Mouse (Mus musculus) neural tube, embryonic 15.5 days (tissue): ENCODE data around the gene Pik3cd. TPM values are rescaled to one million over a fixed set of nuclear protein-coding genes. Genes with fewer than 3 reads are reported as not detected.

Experiments
- ATAC-seq: fragments of 200-750 bp; cut with Nextera tagmentation; 2 replicates; pipeline ENCODE4 v1.8.0; 2017; ENCODE audit warnings: mild to moderate bottlenecking, moderate TSS enrichment, moderate library complexity; ENCODE audit not compliant: low FRiP score
- H3K27ac ChIP-seq: fragments of 300-500 bp; sonication (generic); replicated peaks from 2 replicates; pipeline ENCODE4 v1.5.1; 2015; ENCODE audit warnings: mild to moderate bottlenecking, inconsistent platforms
- H3K27me3 ChIP-seq: fragments of 300-500 bp; sonication (generic); replicated peaks from 2 replicates; pipeline ENCODE4 v1.6.1; 2015; ENCODE audit warnings: inconsistent platforms
- H3K36me3 ChIP-seq: fragments of 300-500 bp; sonication (generic); 2 replicates; pipeline ENCODE4 v1.6.1; 2015; ENCODE audit warnings: inconsistent platforms
- H3K4me1 ChIP-seq: fragments of 300-500 bp; sonication (generic); 2 replicates; pipeline ENCODE4 v1.6.1; 2015; ENCODE audit warnings: inconsistent platforms
- H3K4me2 ChIP-seq: fragments of 300-500 bp; sonication (generic); 2 replicates; pipeline ENCODE4 v1.6.1; 2015; ENCODE audit warnings: inconsistent platforms, mild to moderate bottlenecking, moderate library complexity
- H3K4me3 ChIP-seq: fragments of 300-500 bp; sonication (generic); replicated peaks from 2 replicates; pipeline ENCODE4 v1.5.1; 2015; ENCODE audit warnings: mild to moderate bottlenecking, inconsistent platforms
- H3K9ac ChIP-seq: fragments of 300-500 bp; sonication (generic); replicated peaks from 2 replicates; pipeline ENCODE4 v1.6.1; 2015; ENCODE audit warnings: mild to moderate bottlenecking, inconsistent platforms
- H3K9me3 ChIP-seq: fragments of 300-500 bp; sonication (generic); replicated peaks from 2 replicates; pipeline ENCODE4 v1.6.1; 2016; ENCODE audit warnings: inconsistent platforms
- WGBS: fragments of 180-500 bp; shearing (Covaris S2); methylation state at CpG from one replicate; pipeline ENCODE4 v1.1.7; 2015; ENCODE audit warnings: mixed read lengths; 5-methylcytosine and 5-hydroxymethylcytosine counted together
- polyA plus RNA-seq: library from polyadenylated mRNA; unstranded; fragments of >200 nt; fragmentation: Nextera tagmentation; extraction: Ambion mirVana; gene quantifications from 2 replicates; pipeline ENCODE4 v1.2.1, GENCODE M21; 2015

Gene Pik3cd
- polyA plus RNA-seq, 1 experiment from 2014 or later, result 16.0 TPM

DNA sequence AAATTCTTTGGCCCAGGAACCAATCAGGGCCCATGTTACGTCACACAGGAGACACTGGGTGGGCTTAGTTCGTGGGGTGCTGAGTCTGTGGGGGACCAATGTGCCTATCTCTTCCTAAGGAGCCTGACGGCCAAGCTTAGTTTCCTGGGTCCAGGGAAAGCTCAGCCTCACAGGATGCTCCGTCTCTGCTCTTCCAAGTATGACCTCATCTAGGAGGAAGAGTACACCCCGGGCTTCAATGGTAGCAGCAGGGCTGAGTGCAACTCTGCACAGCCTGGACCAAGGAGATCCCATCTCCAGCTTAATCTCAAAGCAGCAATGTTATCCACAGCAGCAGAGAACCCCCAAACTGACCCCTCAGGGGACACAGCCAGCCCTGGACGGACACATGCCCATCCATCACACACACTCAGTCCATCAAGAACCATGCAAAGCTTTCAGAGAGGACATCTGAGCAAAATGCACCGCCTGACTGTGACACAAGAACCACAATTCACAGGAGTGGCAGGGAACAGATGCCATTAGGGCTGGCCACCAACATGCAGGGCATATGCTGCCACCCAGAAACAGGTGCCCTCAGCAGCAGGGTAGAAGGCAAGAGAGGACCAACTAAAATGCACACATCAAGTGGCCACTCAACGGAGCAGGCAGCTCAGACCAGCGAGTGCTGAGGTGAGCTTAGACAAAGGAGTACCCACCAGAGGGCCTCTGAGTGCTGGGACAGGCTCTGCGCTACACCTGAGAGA, 32.5 kb upstream of the Pik3cd start:
- 80% methylated on average over 10 of the region's 10 CpGs for WGBS
- H3K4me1 ChIP-seq, result peaks cover 64% of the 10 kb centered on the region
- H3K9me3 ChIP-seq, result no peaks in the 10 kb centered on the region
- no peak overlapping the region for H3K4me3 ChIP-seq
- peak overlapping the region; percentile 93 for H3K4me2 ChIP-seq
- no peak overlapping the region for H3K9ac ChIP-seq
- no peak for ATAC-seq
- H3K36me3 ChIP-seq, result peaks cover 13% of the 10 kb centered on the region
- no peaks in the 10 kb centered on the region for H3K27me3 ChIP-seq
- H3K27ac ChIP-seq, result peak overlapping the region; percentile 76

DNA sequence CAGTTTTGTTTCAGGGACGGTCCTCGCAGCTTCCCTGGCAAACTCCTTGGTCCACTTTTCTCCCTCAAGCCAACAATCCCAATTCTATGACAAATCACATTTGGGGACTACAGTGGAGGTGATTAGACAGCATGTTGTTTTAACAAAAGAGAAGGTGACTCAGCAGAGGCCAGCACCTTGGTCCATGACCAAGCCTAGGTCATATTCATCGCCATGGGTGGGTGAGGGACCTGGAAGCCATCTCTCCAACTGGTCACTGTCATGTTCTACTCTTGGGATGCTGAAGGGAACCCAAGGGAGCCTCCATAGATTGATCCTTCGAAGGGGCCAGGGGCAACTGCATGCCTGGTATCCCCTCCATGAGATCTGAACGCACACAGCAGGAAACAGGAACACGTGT, 31.9 kb upstream of the Pik3cd start:
- Histone ChIP-seq H3K4me3 (no peak overlapping the region), H3K9me3 (no peaks in the 10 kb centered on the region), H3K36me3 (peaks cover 20% of the 10 kb centered on the region), H3K4me1 (peaks cover 64% of the 10 kb centered on the region), H3K4me2 (peak overlapping the region; percentile 43), H3K27me3 (no peaks in the 10 kb centered on the region), H3K9ac (peak overlapping the region; percentile 21), H3K27ac (peak overlapping the region; percentile 76)
- 88% methylated on average over 6 of the region's 6 CpGs for WGBS
- ATAC-seq, result no peak

DNA sequence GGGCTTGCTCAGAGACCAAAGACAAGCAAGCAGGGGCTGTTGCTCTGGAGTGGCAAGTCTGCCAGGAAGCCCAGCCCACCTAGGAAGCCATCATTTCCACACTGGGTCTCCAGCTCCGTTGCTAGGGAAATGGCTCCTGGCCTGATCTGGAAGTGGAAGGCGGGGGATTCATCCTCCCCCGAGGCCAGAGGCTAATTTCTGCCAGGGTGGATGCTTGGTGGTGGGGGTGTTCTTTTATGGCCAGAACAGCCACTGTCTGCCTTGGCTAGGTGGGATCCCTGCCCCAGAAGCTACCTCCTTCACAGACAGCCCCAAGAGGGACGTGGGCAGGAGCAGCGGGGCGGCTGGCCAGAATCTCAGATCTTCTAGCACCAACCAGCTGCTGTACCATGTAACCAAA, 31.4 kb upstream of the Pik3cd start:
- peaks cover 64% of the 10 kb centered on the region for H3K4me1 ChIP-seq
- WGBS, result 13% methylated on average over 6 of the region's 6 CpGs
- peak overlapping the region; percentile 43 for H3K4me2 ChIP-seq
- no peak for ATAC-seq
- H3K27me3 ChIP-seq, result no peaks in the 10 kb centered on the region
- H3K27ac ChIP-seq, result peak overlapping the region; percentile 76
- H3K36me3 ChIP-seq, result peaks cover 25% of the 10 kb centered on the region
- H3K4me3 ChIP-seq, result peak overlapping the region; percentile 2; the same call in 1 of the 2 replicates
- H3K9me3 ChIP-seq, result no peaks in the 10 kb centered on the region
- peak overlapping the region; percentile 21; the same call in 1 of the 2 replicates for H3K9ac ChIP-seq

DNA sequence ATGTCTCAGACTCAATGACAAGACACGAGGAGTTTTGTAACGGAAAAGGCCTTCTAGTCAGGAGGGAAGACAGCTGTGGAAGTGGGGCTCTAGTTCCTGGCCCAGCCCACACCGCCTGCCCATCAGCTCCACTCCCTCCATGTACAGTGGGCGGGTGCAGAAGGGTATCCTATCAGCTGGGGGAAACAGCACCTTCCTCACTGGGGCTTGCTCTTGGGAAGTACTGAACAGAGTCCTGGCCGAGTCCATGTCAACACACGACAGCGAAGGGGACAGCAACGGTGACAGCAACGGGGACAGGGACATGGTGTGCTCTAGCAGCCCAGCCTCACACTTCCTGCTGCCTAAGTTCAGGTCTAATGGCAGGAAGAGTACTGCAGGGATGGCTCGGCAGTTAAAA, 30.4 kb upstream of the Pik3cd start:
- H3K4me2 ChIP-seq, result peak overlapping the region; percentile 43
- H3K9ac ChIP-seq, result no peak overlapping the region
- 78% methylated on average over 10 of the region's 10 CpGs for WGBS
- no peaks in the 10 kb centered on the region for H3K27me3 ChIP-seq
- no peaks in the 10 kb centered on the region for H3K9me3 ChIP-seq
- peak overlapping the region; percentile 76 for H3K27ac ChIP-seq
- no peak for ATAC-seq
- peaks cover 30% of the 10 kb centered on the region for H3K36me3 ChIP-seq
- H3K4me3 ChIP-seq, result no peak overlapping the region
- H3K4me1 ChIP-seq, result peaks cover 59% of the 10 kb centered on the region

DNA sequence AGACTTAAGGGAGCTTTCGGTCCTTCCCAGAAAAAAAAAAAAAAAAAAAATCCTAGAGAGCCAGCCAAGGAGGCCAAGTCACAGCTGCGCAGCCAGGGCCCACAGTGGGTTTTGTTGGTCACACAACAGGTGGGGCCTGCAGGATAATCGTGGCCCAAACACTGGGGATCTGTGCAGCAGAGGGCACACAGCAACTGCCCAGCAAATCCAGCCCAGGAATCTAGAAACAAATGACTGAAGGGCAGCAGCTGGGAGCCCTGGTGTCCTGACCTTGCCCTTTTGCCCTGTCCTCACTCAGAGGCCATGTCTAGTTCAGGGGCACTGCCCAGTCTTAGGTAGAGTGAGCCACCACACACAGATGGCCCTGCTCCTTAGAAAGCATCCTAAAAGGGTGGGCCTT, 29.9 kb upstream of the Pik3cd start:
- no peaks in the 10 kb centered on the region for H3K27me3 ChIP-seq
- H3K4me3 ChIP-seq, result no peak overlapping the region
- H3K9me3 ChIP-seq, result no peaks in the 10 kb centered on the region
- WGBS, result 91% methylated on average over 3 of the region's 3 CpGs
- H3K4me1 ChIP-seq, result peaks cover 59% of the 10 kb centered on the region
- no peak overlapping the region for H3K4me2 ChIP-seq
- H3K27ac ChIP-seq, result peak overlapping the region; percentile 76; the same call in 1 of the 2 replicates
- peaks cover 35% of the 10 kb centered on the region for H3K36me3 ChIP-seq
- no peak overlapping the region for H3K9ac ChIP-seq
- ATAC-seq, result no peak

DNA sequence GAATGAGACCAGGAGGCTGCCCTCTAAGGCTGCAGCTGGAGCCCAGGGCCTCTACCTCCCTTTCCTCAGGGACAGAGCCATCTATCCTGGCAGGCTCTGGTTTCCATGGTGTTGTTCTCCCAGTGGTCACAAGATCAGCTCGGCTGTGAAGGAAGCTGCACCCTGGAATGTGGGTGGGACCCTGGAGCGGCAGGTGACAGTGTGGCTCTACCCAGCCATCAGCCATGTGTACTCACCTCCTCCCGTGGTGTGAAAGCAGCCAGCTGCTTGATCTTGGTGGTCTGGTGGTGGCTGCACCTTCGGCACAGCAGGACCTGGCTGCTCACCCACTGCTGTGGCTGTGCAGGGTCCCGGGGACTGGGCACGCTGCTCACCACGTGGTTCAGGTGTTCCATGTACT, 28.5 kb upstream of the Pik3cd start:
- Histone ChIP-seq H3K9ac (no peak overlapping the region), H3K27me3 (no peaks in the 10 kb centered on the region), H3K9me3 (no peaks in the 10 kb centered on the region), H3K36me3 (peaks cover 50% of the 10 kb centered on the region), H3K4me3 (no peak overlapping the region), H3K4me1 (peaks cover 44% of the 10 kb centered on the region), H3K27ac (no peak overlapping the region), H3K4me2 (no peak overlapping the region)
- ATAC-seq, result no peak
- WGBS, result 84% methylated on average over 7 of the region's 7 CpGs

DNA sequence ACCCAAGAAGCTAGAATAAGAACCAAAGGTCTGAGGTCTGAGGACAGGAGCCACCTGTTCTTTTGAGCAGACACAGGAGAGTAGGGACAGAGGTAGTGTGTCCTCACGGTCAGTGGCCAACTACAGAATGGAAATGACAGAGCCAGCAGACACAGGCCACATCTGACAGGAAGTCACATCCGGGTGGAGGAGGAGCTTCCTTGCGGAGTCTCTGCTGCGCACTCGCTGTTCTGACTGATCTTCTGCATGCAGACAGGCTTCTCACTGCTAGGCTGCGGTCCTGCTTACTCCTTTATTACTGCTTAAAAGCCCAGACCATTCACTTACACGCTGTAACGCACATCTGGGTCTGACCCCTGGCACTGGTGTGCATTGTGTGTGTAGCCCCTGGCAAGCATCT, 26.4 kb upstream of the Pik3cd start:
- Histone ChIP-seq H3K9me3 (no peaks in the 10 kb centered on the region), H3K4me2 (no peak overlapping the region), H3K36me3 (peaks cover 60% of the 10 kb centered on the region), H3K4me3 (no peak overlapping the region), H3K27ac (no peak overlapping the region), H3K9ac (no peak overlapping the region), H3K4me1 (peaks cover 37% of the 10 kb centered on the region), H3K27me3 (no peaks in the 10 kb centered on the region)
- ATAC-seq, result no peak
- WGBS, result 75% methylated on average over 8 of the region's 8 CpGs

DNA sequence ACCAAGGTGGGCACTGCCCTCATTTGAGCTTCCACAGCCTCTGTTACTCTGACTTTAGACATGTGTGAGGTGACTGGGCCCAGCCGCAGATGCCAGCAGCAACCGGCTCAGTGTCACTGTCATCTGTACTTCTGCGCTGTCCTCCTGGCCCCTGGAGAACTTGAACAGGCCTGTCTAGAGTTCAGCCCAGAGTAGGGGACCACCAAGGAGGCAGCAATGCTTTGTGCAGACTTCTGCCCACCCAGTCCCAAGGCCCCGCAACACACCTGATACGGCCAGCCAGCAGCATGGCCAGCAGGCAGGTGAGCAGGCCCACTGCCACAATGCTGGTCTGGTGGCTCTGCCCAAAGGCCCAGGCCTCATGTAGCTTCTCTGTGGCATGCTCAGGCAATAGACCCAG, 25.3 kb upstream of the Pik3cd start:
- Histone ChIP-seq H3K9ac (no peak overlapping the region), H3K27ac (no peak overlapping the region), H3K4me2 (no peak overlapping the region), H3K4me1 (peaks cover 25% of the 10 kb centered on the region), H3K9me3 (no peaks in the 10 kb centered on the region), H3K36me3 (peaks cover 60% of the 10 kb centered on the region), H3K4me3 (no peak overlapping the region), H3K27me3 (no peaks in the 10 kb centered on the region)
- 100% methylated on average over 5 of the region's 5 CpGs for WGBS
- no peak for ATAC-seq

DNA sequence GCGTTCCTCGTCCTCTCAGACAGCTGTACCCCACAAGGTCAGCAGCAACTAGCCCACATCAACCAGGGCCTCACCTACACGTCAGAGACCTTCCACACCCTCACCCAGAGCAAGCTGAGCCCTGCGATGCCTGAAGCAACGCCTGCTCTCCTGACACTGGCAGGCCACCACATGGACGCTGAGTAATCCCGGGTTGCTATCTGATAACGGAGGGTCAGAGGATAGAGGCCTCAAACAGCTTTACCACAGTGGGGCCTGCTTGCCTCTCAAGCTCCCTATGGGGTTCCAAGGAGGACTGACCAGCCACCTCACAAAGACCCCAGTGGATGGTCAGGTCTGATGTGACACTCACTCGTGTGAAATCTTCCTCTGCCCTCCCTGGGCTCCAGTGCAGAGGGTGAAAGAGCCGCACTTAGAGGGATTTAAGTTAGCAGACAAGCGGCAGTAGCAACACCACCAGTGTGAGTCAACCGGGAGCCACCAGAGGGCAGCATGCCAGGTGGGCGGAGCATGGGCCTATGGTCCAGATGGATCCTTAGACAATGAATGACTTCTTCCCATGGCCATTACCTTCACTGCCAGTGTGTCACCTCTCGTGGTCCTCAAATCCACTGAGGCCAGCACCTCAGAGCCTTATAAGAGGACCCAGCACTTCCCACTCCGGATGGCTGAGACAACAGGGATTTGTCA, 23.4 kb upstream of the Pik3cd start:
- 72% methylated on average over 15 of the region's 15 CpGs for WGBS
- Histone ChIP-seq H3K27me3 (no peaks in the 10 kb centered on the region), H3K4me1 (peaks cover 13% of the 10 kb centered on the region), H3K4me2 (no peak overlapping the region), H3K9ac (no peak overlapping the region), H3K36me3 (peaks cover 67% of the 10 kb centered on the region), H3K4me3 (no peak overlapping the region), H3K9me3 (no peaks in the 10 kb centered on the region), H3K27ac (no peak overlapping the region)
- ATAC-seq, result no peak

DNA sequence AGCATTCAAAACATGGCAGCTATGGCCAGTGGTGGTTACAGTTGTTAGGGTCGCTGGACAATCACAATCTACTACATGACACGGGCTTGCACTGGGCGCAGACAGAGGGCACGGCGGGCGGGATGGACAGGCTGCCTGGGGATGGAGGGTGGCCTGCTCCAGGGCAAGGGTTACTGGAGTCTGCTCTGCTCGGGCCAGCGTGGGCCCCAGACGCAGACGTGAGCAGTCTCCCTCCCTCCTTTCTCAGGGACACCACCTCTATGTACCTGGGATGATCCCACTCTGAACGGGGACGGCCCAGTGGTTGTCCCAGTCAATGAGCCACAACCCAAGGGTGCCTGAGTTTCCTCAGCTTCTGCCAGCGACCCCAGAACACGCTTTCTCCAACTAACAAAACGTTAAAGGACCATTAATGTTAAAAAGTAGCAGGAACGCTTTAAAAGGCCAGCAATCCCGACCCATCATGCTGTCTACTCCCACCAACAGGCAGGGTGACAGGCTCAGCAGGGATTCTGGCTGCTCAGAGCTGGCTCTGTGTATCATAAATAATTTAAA, 22.6 kb upstream of the Pik3cd start:
- Histone ChIP-seq H3K9me3 (no peaks in the 10 kb centered on the region), H3K4me3 (no peak overlapping the region), H3K9ac (no peak overlapping the region), H3K4me1 (peaks cover 13% of the 10 kb centered on the region), H3K27ac (no peak overlapping the region), H3K27me3 (no peaks in the 10 kb centered on the region), H3K4me2 (no peak overlapping the region), H3K36me3 (peaks cover 69% of the 10 kb centered on the region)
- no peak; the same call in 1 of the 2 replicates for ATAC-seq
- 90% methylated on average over 17 of the region's 17 CpGs for WGBS

DNA sequence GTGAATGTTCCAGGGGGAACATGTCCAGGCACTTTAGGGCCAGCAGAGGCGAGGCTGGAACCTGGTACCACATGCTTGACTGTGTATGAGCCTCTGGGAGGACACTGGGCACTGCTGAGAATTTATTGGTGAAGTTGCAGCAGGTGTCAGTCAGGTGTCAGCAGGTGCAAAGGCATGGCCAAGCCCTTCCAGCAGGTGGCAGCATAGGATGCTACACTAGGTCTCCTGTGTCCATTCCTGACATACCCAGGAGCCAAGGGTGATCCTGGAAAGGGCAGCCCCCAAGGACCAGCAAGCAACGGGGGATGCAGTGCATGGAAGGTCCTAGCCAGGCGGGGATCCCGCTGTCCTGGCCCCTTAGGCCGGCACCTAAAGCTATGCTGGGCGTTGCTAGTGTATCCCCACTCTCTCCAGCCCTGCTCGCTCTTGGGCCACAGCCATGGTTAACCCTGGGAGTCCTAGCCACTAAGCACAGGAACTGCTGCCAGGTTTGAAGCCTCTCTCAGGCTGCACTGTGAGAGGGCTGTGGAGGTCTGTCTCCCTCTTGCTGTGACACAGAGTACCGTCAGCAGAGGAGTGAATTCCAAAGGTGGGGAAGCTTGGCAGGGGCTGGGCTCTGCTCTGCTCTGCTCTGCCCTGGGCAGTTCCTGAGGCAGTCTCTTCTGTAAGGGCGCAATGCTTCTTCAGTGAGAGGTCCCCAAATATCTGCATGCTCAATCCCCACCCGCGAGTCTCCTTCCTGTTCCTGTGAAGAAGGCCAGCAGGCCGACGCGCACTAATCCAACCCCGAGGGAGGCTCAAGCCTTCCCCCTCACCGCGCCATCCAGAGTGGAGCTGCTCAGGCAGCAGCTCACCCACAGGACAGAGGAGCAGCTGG, 21.7 kb upstream of the Pik3cd start:
- peak; percentile 40; the same call in 1 of the 2 replicates for ATAC-seq

More for the DNA sequence above, 21.7 kb upstream of the Pik3cd start:
- Histone ChIP-seq H3K27ac (no peak overlapping the region), H3K9ac (no peak overlapping the region), H3K27me3 (no peaks in the 10 kb centered on the region), H3K4me2 (no peak overlapping the region), H3K9me3 (no peaks in the 10 kb centered on the region), H3K36me3 (peaks cover 69% of the 10 kb centered on the region), H3K4me3 (no peak overlapping the region), H3K4me1 (peaks cover 13% of the 10 kb centered on the region)
- WGBS, result 73% methylated on average over 17 of the region's 17 CpGs
